Mouse (Mus musculus): ENCODE results near the gene Mpl. TPM values are rescaled to one million over a fixed set of nuclear protein-coding genes. Genes with fewer than 3 reads are reported as not detected.

Gene Mpl
- polyA plus RNA-seq, 1 experiment: 10.2 TPM

DNA sequence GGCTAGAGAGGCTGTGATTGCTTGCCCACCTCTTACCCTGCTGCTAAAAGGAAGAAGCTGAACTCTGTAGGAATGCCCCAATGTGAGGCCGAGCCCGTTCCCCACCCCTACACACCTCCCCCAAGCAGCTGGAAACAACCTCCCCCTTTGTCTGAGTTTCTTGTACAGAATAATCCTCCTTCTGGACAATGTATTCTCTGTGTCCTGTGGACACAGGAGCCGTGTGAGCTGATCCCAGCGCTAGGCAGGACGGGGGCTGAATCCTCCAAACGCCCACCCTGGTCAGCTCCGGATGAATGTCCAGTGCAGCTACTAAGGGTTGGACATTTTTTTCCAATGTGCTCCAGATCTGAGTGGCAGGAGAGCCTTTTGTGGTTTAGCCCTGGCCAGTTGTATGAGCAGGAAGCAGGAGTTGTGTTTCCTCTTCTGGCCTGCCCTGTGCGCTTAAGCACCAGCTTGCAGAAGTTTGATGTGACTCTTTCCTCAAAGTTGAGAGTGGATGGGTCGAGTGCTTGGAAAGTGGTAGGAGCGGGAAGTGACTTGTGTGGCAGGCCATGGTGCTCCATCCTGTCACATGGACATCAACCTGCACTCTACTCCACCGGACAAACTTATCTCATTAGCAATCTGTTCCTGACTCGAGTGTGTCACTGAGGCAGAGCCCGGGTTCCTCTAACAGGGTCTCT, 40.1 kb downstream of the Mpl start:
- peaks cover 46% of the 10 kb centered on the region for H3K36me3 ChIP-seq (ENCODE audit: control insufficient read depth, insufficient read depth, low read length)
- no peak for DNase-seq (ENCODE audit: low read depth in 1 of 2, low spot score in 2 of 2)
- H3K27ac ChIP-seq (ENCODE audit: insufficient read depth, low read length): no peak overlapping the region
- no peaks in the 10 kb centered on the region for H3K4me1 ChIP-seq (ENCODE audit: control insufficient read depth, insufficient read depth, insufficient read length)
- TF ChIP-seq POLR2A (IDR thresholded peaks at IDR 0.05; ENCODE audit: low read depth, low read length): no peak
- no peak overlapping the region for H3K4me3 ChIP-seq (ENCODE audit: extremely low read depth, insufficient read depth, insufficient read length)
- WGBS: 80% methylated on average over 13 of the region's 13 CpGs
- H3K27me3 ChIP-seq (ENCODE audit: control insufficient read depth, insufficient read depth, low read length): no peaks in the 10 kb centered on the region

DNA sequence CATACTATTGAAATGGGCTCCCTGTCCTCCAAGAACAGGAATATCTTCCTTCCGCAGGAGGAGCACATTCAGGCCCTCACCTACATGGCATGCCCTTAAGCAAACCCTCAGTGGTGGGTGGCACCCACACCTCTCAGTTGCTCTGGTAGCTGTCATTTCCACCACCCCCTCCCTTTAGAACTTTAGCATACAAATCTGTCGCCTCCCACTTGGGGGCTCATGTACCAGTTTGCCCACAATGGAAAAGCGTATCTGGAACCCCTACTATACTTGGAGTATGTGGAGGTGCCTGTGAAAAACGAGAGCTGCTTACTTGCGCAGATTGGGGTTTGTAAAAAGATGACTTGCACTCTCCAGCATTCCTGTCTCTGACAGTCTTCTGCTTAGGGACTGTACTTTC, 41.0 kb downstream of the Mpl start:
- Histone ChIP-seq H3K36me3 (ENCODE audit: control insufficient read depth, insufficient read depth, low read length) (peaks cover 46% of the 10 kb centered on the region), H3K4me3 (ENCODE audit: extremely low read depth, insufficient read depth, insufficient read length) (no peak overlapping the region), H3K27ac (ENCODE audit: insufficient read depth, low read length) (no peak overlapping the region), H3K27me3 (ENCODE audit: control insufficient read depth, insufficient read depth, low read length) (no peaks in the 10 kb centered on the region), H3K4me1 (ENCODE audit: control insufficient read depth, insufficient read depth, insufficient read length) (no peaks in the 10 kb centered on the region)
- no peak for DNase-seq (ENCODE audit: low read depth in 1 of 2, low spot score in 2 of 2)
- 94% methylated on average over 5 of the region's 5 CpGs for WGBS
- no peak for TF ChIP-seq POLR2A (IDR thresholded peaks at IDR 0.05; ENCODE audit: low read depth, low read length)
- no peak for TF ChIP-seq CTCF (IDR thresholded peaks at IDR 0.05; ENCODE audit: extremely low read depth, insufficient read depth, insufficient read length, insufficient replicate concordance)

DNA sequence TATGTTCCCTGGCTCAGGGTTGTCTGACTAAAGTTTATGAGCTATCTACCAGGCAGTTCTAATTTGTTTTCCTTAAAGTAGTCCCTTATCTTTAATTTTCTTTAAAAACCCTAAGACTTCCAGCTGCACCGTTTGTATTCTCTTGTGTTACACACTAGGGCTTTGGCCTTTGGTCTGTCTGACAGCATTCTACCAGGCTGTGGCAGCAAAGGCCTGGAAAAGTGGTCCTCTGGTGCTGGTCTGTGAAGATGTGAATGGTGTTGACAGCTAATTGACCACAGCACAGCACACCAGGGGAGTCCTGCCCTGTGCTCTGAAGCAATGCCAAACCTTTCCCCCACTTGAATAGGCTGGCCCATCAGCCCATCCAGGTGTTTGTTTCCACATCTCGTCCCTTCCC, 41.5 kb downstream of the Mpl start:
- Histone ChIP-seq H3K27ac (ENCODE audit: insufficient read depth, low read length) (no peak overlapping the region), H3K4me3 (ENCODE audit: extremely low read depth, insufficient read depth, insufficient read length) (no peak overlapping the region), H3K4me1 (ENCODE audit: control insufficient read depth, insufficient read depth, insufficient read length) (no peaks in the 10 kb centered on the region), H3K36me3 (ENCODE audit: control insufficient read depth, insufficient read depth, low read length) (peaks cover 46% of the 10 kb centered on the region), H3K27me3 (ENCODE audit: control insufficient read depth, insufficient read depth, low read length) (no peaks in the 10 kb centered on the region)
- DNase-seq (ENCODE audit: low read depth in 1 of 2, low spot score in 2 of 2): no peak
- WGBS: 90% methylated on average over 2 of the region's 2 CpGs
- no peak for TF ChIP-seq CTCF (IDR thresholded peaks at IDR 0.05; ENCODE audit: extremely low read depth, insufficient read depth, insufficient read length, insufficient replicate concordance)
- TF ChIP-seq POLR2A (IDR thresholded peaks at IDR 0.05; ENCODE audit: low read depth, low read length): no peak

DNA sequence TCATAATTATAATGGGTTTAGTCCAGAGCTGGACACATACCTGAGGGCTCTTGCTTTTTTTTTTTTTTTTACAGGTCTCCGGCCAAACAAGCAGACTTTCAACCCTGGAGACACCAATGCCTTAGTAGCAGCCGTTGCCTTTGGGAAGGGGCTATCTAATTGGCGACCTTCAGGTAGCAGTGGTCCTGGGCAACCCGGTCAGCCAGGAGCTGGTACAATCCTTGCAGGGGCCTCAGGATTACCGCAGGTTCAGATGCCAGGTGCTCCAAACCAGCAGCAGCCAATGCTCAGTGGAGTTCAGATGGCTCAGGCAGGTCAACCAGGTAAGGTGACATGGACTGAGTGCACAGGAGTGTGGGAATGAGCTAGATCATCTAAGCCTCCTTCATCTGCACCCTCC, 43.8 kb downstream of the Mpl start:
- Histone ChIP-seq H3K36me3 (ENCODE audit: control insufficient read depth, insufficient read depth, low read length) (peaks cover 42% of the 10 kb centered on the region), H3K27me3 (ENCODE audit: control insufficient read depth, insufficient read depth, low read length) (no peaks in the 10 kb centered on the region), H3K27ac (ENCODE audit: insufficient read depth, low read length) (no peak overlapping the region), H3K4me1 (ENCODE audit: control insufficient read depth, insufficient read depth, insufficient read length) (peaks cover 5% of the 10 kb centered on the region; the same call in 1 of the 2 replicates), H3K4me3 (ENCODE audit: extremely low read depth, insufficient read depth, insufficient read length) (no peak overlapping the region)
- WGBS: 92% methylated on average over 5 of the region's 5 CpGs
- TF ChIP-seq CTCF (IDR thresholded peaks at IDR 0.05; ENCODE audit: extremely low read depth, insufficient read depth, insufficient read length, insufficient replicate concordance) (no peak), POLR2A (IDR thresholded peaks at IDR 0.05; ENCODE audit: low read depth, low read length) (no peak)
- DNase-seq (ENCODE audit: low read depth in 1 of 2, low spot score in 2 of 2): no peak

DNA sequence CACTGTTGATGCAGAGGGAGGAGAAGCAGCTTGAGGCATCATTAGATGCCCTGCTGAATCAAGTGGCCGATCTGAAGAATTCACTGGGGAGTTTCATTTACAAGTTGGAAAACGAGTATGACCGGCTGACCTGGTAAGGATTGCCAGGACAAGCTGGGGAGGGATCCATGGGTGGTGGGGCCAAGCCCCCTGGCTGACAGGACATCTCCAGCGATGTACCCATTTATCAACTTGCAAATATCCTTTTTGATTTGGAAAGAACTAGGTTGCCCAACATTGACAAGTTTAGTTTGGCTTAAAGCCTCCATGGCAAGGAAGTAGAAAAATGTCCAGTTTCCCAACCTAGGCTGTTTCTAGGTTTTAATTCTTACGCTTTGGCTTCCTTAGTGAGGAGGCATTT, 46.4 kb downstream of the Mpl start:
- H3K4me3 ChIP-seq (ENCODE audit: extremely low read depth, insufficient read depth, insufficient read length): no peak overlapping the region
- H3K27ac ChIP-seq (ENCODE audit: insufficient read depth, low read length): no peak overlapping the region
- TF ChIP-seq POLR2A (IDR thresholded peaks at IDR 0.05; ENCODE audit: low read depth, low read length) (no peak), CTCF (IDR thresholded peaks at IDR 0.05; ENCODE audit: extremely low read depth, insufficient read depth, insufficient read length, insufficient replicate concordance) (no peak)
- H3K4me1 ChIP-seq (ENCODE audit: control insufficient read depth, insufficient read depth, insufficient read length): peaks cover 5% of the 10 kb centered on the region; the same call in 1 of the 2 replicates
- DNase-seq (ENCODE audit: low read depth in 1 of 2, low spot score in 2 of 2): no peak
- no peaks in the 10 kb centered on the region for H3K27me3 ChIP-seq (ENCODE audit: control insufficient read depth, insufficient read depth, low read length)
- H3K36me3 ChIP-seq (ENCODE audit: control insufficient read depth, insufficient read depth, low read length): peaks cover 30% of the 10 kb centered on the region
- WGBS: 94% methylated on average over 5 of the region's 5 CpGs

DNA sequence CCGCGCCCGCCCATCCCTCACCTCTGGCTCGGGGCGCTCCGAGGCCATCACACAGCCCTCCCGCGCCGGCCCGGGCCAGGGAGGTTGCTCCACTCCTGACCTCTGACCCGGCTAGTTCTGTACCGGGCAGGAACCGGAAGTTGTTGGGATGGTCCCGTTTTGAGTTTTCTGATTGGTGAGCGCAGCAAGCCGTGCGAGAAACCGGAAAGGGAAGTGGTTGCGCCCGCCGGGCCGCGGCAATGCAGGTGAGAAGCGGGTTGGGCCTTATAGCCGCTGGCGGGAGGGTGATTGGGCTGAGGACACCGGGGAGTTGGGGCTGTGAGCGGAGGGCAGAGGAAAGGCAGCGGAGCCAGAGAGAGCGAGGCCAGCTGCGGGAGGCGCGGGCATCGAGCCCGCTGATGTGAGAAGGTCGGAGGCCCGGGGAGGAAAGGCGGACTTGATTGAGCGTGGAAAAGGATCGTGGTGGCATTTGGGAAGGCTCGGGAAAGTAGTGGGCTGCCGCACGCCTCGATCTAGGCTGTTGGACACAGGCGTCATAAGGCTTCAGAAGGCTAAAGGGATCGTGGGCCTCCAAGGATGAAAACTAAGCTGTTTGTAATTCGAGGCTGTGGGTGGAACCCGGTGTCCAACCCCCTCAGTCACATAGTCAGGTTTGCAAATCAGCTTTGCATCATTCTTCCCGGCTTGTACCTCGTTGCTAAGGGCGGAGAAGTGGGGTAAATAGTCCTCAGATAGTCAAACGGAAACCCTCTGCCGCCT, 48.0 kb downstream of the Mpl start, which contains the start of the genes Szt2 and Med8:
Gene Szt2, minus strand, starts transcription at position 132 of the 759 bp plus-strand sequence.
Gene Med8, plus strand, starts transcription at position 196 of the 759 bp plus-strand sequence.
- peaks cover 5% of the 10 kb centered on the region; the same call in 1 of the 2 replicates for H3K4me1 ChIP-seq (ENCODE audit: control insufficient read depth, insufficient read depth, insufficient read length)
- DNase-seq (ENCODE audit: low read depth in 1 of 2, low spot score in 2 of 2): peak; percentile 85 to 92
- H3K4me3 ChIP-seq (ENCODE audit: extremely low read depth, insufficient read depth, insufficient read length): peak within 1 kb of the TSS; percentile 94
- TF ChIP-seq POLR2A (IDR thresholded peaks at IDR 0.05; ENCODE audit: low read depth, low read length) (peak; percentile 67), CTCF (IDR thresholded peaks at IDR 0.05; ENCODE audit: extremely low read depth, insufficient read depth, insufficient read length, insufficient replicate concordance) (no peak)
- peaks cover 21% of the 10 kb centered on the region for H3K36me3 ChIP-seq (ENCODE audit: control insufficient read depth, insufficient read depth, low read length)
- peak within 1 kb of the TSS; percentile 87 for H3K27ac ChIP-seq (ENCODE audit: insufficient read depth, low read length)
- WGBS: under 1% methylated on average over 53 of the region's 53 CpGs
- no peaks in the 10 kb centered on the region for H3K27me3 ChIP-seq (ENCODE audit: control insufficient read depth, insufficient read depth, low read length)

DNA sequence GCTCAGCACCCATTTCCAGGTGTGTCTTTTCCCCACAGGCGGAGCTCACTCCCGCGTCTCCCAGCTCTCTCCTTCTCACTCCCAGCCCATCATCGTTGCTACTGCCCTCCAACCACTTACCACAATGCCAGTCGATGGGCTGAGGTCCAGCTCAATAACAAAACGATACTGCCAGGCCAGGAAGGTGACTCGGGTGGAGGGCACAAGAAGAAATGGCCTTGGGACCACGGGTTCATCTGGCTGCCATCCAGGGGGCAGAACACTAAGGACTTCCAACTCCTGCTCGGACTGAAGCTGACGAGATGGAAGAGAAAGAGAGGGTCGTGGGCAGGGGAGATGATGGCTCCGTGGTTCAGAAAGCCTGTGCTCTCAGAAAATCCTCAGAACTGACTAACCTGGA, 54.6 kb downstream of the Mpl start:
- 92% methylated on average over 12 of the region's 12 CpGs for WGBS
- DNase-seq (ENCODE audit: low read depth in 1 of 2, low spot score in 2 of 2): no peak
- H3K36me3 ChIP-seq (ENCODE audit: control insufficient read depth, insufficient read depth, low read length): peaks cover 31% of the 10 kb centered on the region
- H3K4me1 ChIP-seq (ENCODE audit: control insufficient read depth, insufficient read depth, insufficient read length): no peaks in the 10 kb centered on the region
- no peaks in the 10 kb centered on the region for H3K27me3 ChIP-seq (ENCODE audit: control insufficient read depth, insufficient read depth, low read length)
- H3K27ac ChIP-seq (ENCODE audit: insufficient read depth, low read length): no peak overlapping the region
- no peak overlapping the region for H3K4me3 ChIP-seq (ENCODE audit: extremely low read depth, insufficient read depth, insufficient read length)
- no peak for TF ChIP-seq CTCF (IDR thresholded peaks at IDR 0.05; ENCODE audit: extremely low read depth, insufficient read depth, insufficient read length, insufficient replicate concordance)
- TF ChIP-seq POLR2A (IDR thresholded peaks at IDR 0.05; ENCODE audit: low read depth, low read length): no peak

Data from spleen, adult 2 months (tissue).